Mouse (Mus musculus): ENCODE data around the gene Kmt2d. TPM values are rescaled to one million over a fixed set of nuclear protein-coding genes. Genes with fewer than 3 reads are reported as not detected.

Gene Kmt2d
- polyA plus RNA-seq, 1 experiment from 2014 or later: 13.3 TPM

- WGBS: 5% methylated on average over 28 of the region's 28 CpGs
- H3K4me1 ChIP-seq: peaks cover 16% of the 10 kb centered on the region
- no peak for ATAC-seq (replicated peaks; ENCODE audit: low FRiP score)
- H3K4me3 ChIP-seq (replicated peaks): no peak overlapping the region
- no peak overlapping the region for H3K9ac ChIP-seq
- H3K36me3 ChIP-seq: no peaks in the 10 kb centered on the region
- no peak overlapping the region for H3K27ac ChIP-seq
- H3K27me3 ChIP-seq: peaks cover 99% of the 10 kb centered on the region
- no peaks in the 10 kb centered on the region for H3K9me3 ChIP-seq (replicated peaks)
- 0 out of 2 replicates have a peak overlapping the region, but pooled peaks have one; percentile 12 for H3K4me2 ChIP-seq
Measured at GRCm38 (mm10) chr15:98797835-98798492, 73.0 kb downstream of the Kmt2d start.

- Histone ChIP-seq H3K9me3 (replicated peaks) (no peaks in the 10 kb centered on the region), H3K9ac (no peak overlapping the region), H3K4me1 (peaks cover 25% of the 10 kb centered on the region), H3K27me3 (peaks cover 99% of the 10 kb centered on the region), H3K4me2 (no peak overlapping the region), H3K4me3 (replicated peaks) (no peak overlapping the region), H3K36me3 (no peaks in the 10 kb centered on the region), H3K27ac (no peak overlapping the region)
- no peak; the same call in 1 of the 2 replicates for ATAC-seq (replicated peaks; ENCODE audit: low FRiP score)
- WGBS: 4% methylated on average over 13 of the region's 13 CpGs
Measured at GRCm38 (mm10) chr15:98796803-98797595, 74.0 kb downstream of the Kmt2d start.

- WGBS: under 1% methylated on average over 13 of the region's 13 CpGs
- no peak overlapping the region for H3K9ac ChIP-seq
- H3K4me3 ChIP-seq (replicated peaks): peak overlapping the region; percentile 27
- H3K9me3 ChIP-seq (replicated peaks): no peaks in the 10 kb centered on the region
- ATAC-seq (replicated peaks; ENCODE audit: low FRiP score): no peak; the same call in 1 of the 2 replicates
- H3K4me1 ChIP-seq: peaks cover 51% of the 10 kb centered on the region
- H3K27me3 ChIP-seq: peaks cover 99% of the 10 kb centered on the region
- no peak overlapping the region for H3K27ac ChIP-seq
- no peaks in the 10 kb centered on the region for H3K36me3 ChIP-seq
- peak overlapping the region; percentile 49 for H3K4me2 ChIP-seq
Measured at GRCm38 (mm10) chr15:98793141-98793698, 77.8 kb downstream of the Kmt2d start.

GRCm38 (mm10) chr15:98792233-98793020, 78.6 kb downstream of the Kmt2d start:
- WGBS: 1% methylated on average over 69 of the region's 75 CpGs
- no peak for ATAC-seq (replicated peaks; ENCODE audit: low FRiP score)
- Histone ChIP-seq H3K4me3 (replicated peaks) (peak overlapping the region; percentile 27), H3K9ac (no peak overlapping the region), H3K4me2 (peak overlapping the region; percentile 49), H3K4me1 (peaks cover 45% of the 10 kb centered on the region), H3K27ac (no peak overlapping the region), H3K36me3 (no peaks in the 10 kb centered on the region), H3K27me3 (peaks cover 99% of the 10 kb centered on the region), H3K9me3 (replicated peaks) (no peaks in the 10 kb centered on the region)

GRCm38 (mm10) chr15:98791771-98792170, 79.2 kb downstream of the Kmt2d start:
- H3K4me3 ChIP-seq (replicated peaks): peak overlapping the region; percentile 0; the same call in 1 of the 2 replicates
- no peak overlapping the region for H3K27ac ChIP-seq
- H3K9ac ChIP-seq: no peak overlapping the region
- WGBS: 1% methylated on average over 23 of the region's 23 CpGs
- no peaks in the 10 kb centered on the region for H3K36me3 ChIP-seq
- no peak for ATAC-seq (replicated peaks; ENCODE audit: low FRiP score)
- H3K4me1 ChIP-seq: peaks cover 45% of the 10 kb centered on the region
- H3K4me2 ChIP-seq: peak overlapping the region; percentile 48; the same call in 1 of the 2 replicates
- peaks cover 100% of the 10 kb centered on the region for H3K27me3 ChIP-seq
- H3K9me3 ChIP-seq (replicated peaks): no peaks in the 10 kb centered on the region

GRCm38 (mm10) chr15:98791221-98791620, 79.8 kb downstream of the Kmt2d start:
- Histone ChIP-seq H3K27ac (no peak overlapping the region), H3K4me3 (replicated peaks) (peak overlapping the region; percentile 31), H3K27me3 (peaks cover 100% of the 10 kb centered on the region), H3K9me3 (replicated peaks) (no peaks in the 10 kb centered on the region), H3K4me1 (peaks cover 45% of the 10 kb centered on the region), H3K4me2 (peak overlapping the region; percentile 48), H3K36me3 (no peaks in the 10 kb centered on the region), H3K9ac (no peak overlapping the region)
- no peak for ATAC-seq (replicated peaks; ENCODE audit: low FRiP score)
- WGBS: 1% methylated on average over 12 of the region's 12 CpGs

GRCm38 (mm10) chr15:98790761-98791160, 80.2 kb downstream of the Kmt2d start:
- no peak for ATAC-seq (replicated peaks; ENCODE audit: low FRiP score)
- Histone ChIP-seq H3K27me3 (peaks cover 97% of the 10 kb centered on the region), H3K9me3 (replicated peaks) (no peaks in the 10 kb centered on the region), H3K4me2 (peak overlapping the region; percentile 48), H3K9ac (peak overlapping the region; percentile 36; the same call in 1 of the 2 replicates), H3K27ac (no peak overlapping the region), H3K4me3 (replicated peaks) (peak overlapping the region; percentile 31), H3K36me3 (no peaks in the 10 kb centered on the region), H3K4me1 (peaks cover 45% of the 10 kb centered on the region)
- 0% methylated on average over 23 of the region's 23 CpGs for WGBS

- H3K27me3 ChIP-seq: peaks cover 95% of the 10 kb centered on the region
- no peak within 1 kb of the TSS for H3K27ac ChIP-seq
- peak within 1 kb of the TSS; percentile 31 for H3K4me3 ChIP-seq (replicated peaks)
- no peak within 1 kb of the TSS for H3K9ac ChIP-seq
- peak within 1 kb of the TSS; percentile 48 for H3K4me2 ChIP-seq
- ATAC-seq (replicated peaks; ENCODE audit: low FRiP score): peak; percentile 50; the same call in 1 of the 2 replicates
- H3K4me1 ChIP-seq: peaks cover 45% of the 10 kb centered on the region
- H3K9me3 ChIP-seq (replicated peaks): no peaks in the 10 kb centered on the region
- 2% methylated on average over 51 of the region's 51 CpGs for WGBS
- no peaks in the 10 kb centered on the region for H3K36me3 ChIP-seq
Measured at GRCm38 (mm10) chr15:98789661-98790535, 81.1 kb downstream of the Kmt2d start, which contains the start of gene Wnt1. Gene Wnt1 (plus strand): TSS chr15:98789857.

GRCm38 (mm10) chr15:98788972-98789660, 81.9 kb downstream of the Kmt2d start:
- Histone ChIP-seq H3K27me3 (peaks cover 90% of the 10 kb centered on the region), H3K9me3 (replicated peaks) (no peaks in the 10 kb centered on the region), H3K4me1 (peaks cover 45% of the 10 kb centered on the region), H3K9ac (no peak overlapping the region), H3K36me3 (no peaks in the 10 kb centered on the region), H3K4me2 (peak overlapping the region; percentile 47), H3K27ac (no peak overlapping the region), H3K4me3 (replicated peaks) (peak overlapping the region; percentile 21; the same call in 1 of the 2 replicates)
- ATAC-seq (replicated peaks; ENCODE audit: low FRiP score): no peak
- WGBS: 12% methylated on average over 24 of the region's 24 CpGs

GRCm38 (mm10) chr15:98787930-98788329, 83.1 kb downstream of the Kmt2d start:
- no peak for ATAC-seq (replicated peaks; ENCODE audit: low FRiP score)
- WGBS: 33% methylated on average over 4 of the region's 4 CpGs
- peaks cover 85% of the 10 kb centered on the region for H3K27me3 ChIP-seq

More at GRCm38 (mm10) chr15:98787930-98788329, 83.1 kb downstream of the Kmt2d start:
- no peak overlapping the region for H3K9ac ChIP-seq
- no peaks in the 10 kb centered on the region for H3K36me3 ChIP-seq
- H3K9me3 ChIP-seq (replicated peaks): no peaks in the 10 kb centered on the region
- H3K4me1 ChIP-seq: peaks cover 35% of the 10 kb centered on the region
- no peak overlapping the region for H3K4me2 ChIP-seq
- H3K4me3 ChIP-seq (replicated peaks): no peak overlapping the region
- H3K27ac ChIP-seq: no peak overlapping the region

Measured in kidney, embryonic 15.5 days (tissue).